ENCODE assay signal across 19 mouse cellular contexts in the genomic region with DNA sequence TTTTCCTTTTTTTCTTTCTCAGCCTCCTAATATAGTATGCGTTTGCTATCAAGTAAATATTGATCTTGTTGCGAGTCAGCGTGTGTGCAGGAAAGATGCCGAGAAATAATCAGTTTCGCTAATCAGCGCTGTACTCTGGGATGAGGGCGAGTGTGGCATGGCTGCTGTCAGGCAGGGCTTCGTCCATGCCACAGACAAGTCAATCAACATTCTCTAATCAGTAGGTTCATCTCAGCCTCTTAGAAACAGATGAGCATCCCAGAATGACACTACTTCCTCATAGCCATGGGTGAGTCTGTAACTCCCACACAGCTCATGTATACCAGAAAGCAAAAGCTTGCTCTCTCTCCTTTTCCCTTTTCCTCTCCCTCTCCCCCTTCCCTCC.
DNase-seq lines count a peak whose midpoint lies in the region; ATAC-seq and TF ChIP-seq lines count a peak whose summit lies in the region.
"Had no signal": no experiment of that assay in that cellular context is flagged by ENCODE, and none has a peak within 500 bp of the region (broad histone marks: within the 10 kb centered on the region; RNA-seq: fewer than 3 reads in every experiment).

No protein-coding gene starts in this region.

- H3K9me3 ChIP-seq in midbrain, embryonic 13.5 days: no peaks in the 10 kb centered on the region
- H3K9me3 ChIP-seq in midbrain, embryonic 16.5 days (replicated peaks; ENCODE audit: control insufficient read depth, low read length, poor library complexity, severe bottlenecking): no peaks in the 10 kb centered on the region
- no peaks in the 10 kb centered on the region for H3K9me3 ChIP-seq in forebrain, postnatal 0 days (ENCODE audit: low read length)
- H3K9me3 ChIP-seq: forebrain, embryonic 10.5 days; heart, embryonic 10.5 days; heart, embryonic 13.5 days; hindbrain, embryonic 13.5 days had no signal

- no peak overlapping the region for H3K27ac ChIP-seq in midbrain, embryonic 13.5 days
- 0 out of 2 replicates have a peak overlapping the region, but pooled peaks have one; percentile 23 for H3K27ac ChIP-seq in midbrain, embryonic 16.5 days (ENCODE audit: low read length)
- H3K27ac ChIP-seq in forebrain, postnatal 0 days (ENCODE audit: low read depth, low read length): no peak overlapping the region
- H3K27ac ChIP-seq: forebrain, embryonic 10.5 days; heart, adult 2 months; heart, embryonic 10.5 days; heart, embryonic 13.5 days; hindbrain, embryonic 13.5 days had no signal

- peak; percentile 53 for DNase-seq in heart, adult 11 months
- DNase-seq in heart, postnatal 14 days: no peak
- DNase-seq in right cerebral cortex, postnatal 14 days: no peak
- DNase-seq in forebrain, postnatal 0 days: no peak
- DNase-seq: adrenal gland, adult 8-10 months; adrenal gland, postnatal 25 days; cerebellum, adult 18-20 months; cerebellum, adult 9-10 months; cerebellum, postnatal 14 days; gastrocnemius, postnatal 25 days; heart, adult 2 months had no signal

- 0 out of 2 replicates have a peak, but pooled peaks have one; percentile 43 for ATAC-seq in midbrain, embryonic 13.5 days
- ATAC-seq in midbrain, embryonic 16.5 days: peak; percentile 66; the same call in 1 of the 2 replicates
- ATAC-seq in forebrain, postnatal 0 days: no peak
- ATAC-seq: activated CD4-positive, CD25-positive, alpha-beta regulatory T cell, adult 4 months; forebrain, embryonic 14.5 days had no signal

- intact Hi-C loops in heart, postnatal 14 days (cut with DNase I): no loop called here

- no peaks in the 10 kb centered on the region for H3K36me3 ChIP-seq in midbrain, embryonic 13.5 days
- no peaks in the 10 kb centered on the region for H3K36me3 ChIP-seq in midbrain, embryonic 16.5 days (ENCODE audit: control insufficient read depth, insufficient read depth, low read length)
- H3K36me3 ChIP-seq in forebrain, postnatal 0 days (ENCODE audit: insufficient read depth): no peaks in the 10 kb centered on the region
- H3K36me3 ChIP-seq: forebrain, embryonic 10.5 days; heart, embryonic 10.5 days; heart, embryonic 13.5 days; hindbrain, embryonic 13.5 days had no signal

- H3K9ac ChIP-seq in midbrain, embryonic 13.5 days (replicated peaks): no peak overlapping the region
- H3K9ac ChIP-seq in midbrain, embryonic 16.5 days (ENCODE audit: low read depth, low read length): peak overlapping the region; percentile 38
- no peak overlapping the region for H3K9ac ChIP-seq in forebrain, postnatal 0 days
- H3K9ac ChIP-seq: heart, embryonic 13.5 days; hindbrain, embryonic 13.5 days had no signal

- TF ChIP-seq CTCF in forebrain, postnatal 0 days (IDR thresholded peaks at IDR 0.05; ENCODE audit: low read depth): no peak

- no peaks in the 10 kb centered on the region for H3K27me3 ChIP-seq in midbrain, embryonic 13.5 days
- H3K27me3 ChIP-seq in midbrain, embryonic 16.5 days (ENCODE audit: control insufficient read depth, insufficient read depth, low read depth, low read length): no peaks in the 10 kb centered on the region
- H3K27me3 ChIP-seq in forebrain, postnatal 0 days (ENCODE audit: insufficient read depth, low read length): no peaks in the 10 kb centered on the region
- H3K27me3 ChIP-seq: heart, embryonic 13.5 days; hindbrain, embryonic 13.5 days had no signal

- WGBS in midbrain, embryonic 13.5 days: 49% methylated on average over 8 of the region's 8 CpGs
- WGBS in midbrain, embryonic 16.5 days: 43% methylated on average over 8 of the region's 8 CpGs
- 60% methylated on average over 8 of the region's 8 CpGs for WGBS in forebrain, postnatal 0 days

- H3K4me3 ChIP-seq in midbrain, embryonic 13.5 days (replicated peaks): no peak overlapping the region
- no peak overlapping the region for H3K4me3 ChIP-seq in midbrain, embryonic 16.5 days (ENCODE audit: low read depth, low read length)
- H3K4me3 ChIP-seq in forebrain, postnatal 0 days (ENCODE audit: low read depth, low read length): no peak overlapping the region
- H3K4me3 ChIP-seq: forebrain, embryonic 10.5 days; heart, adult 2 months; heart, embryonic 10.5 days; heart, embryonic 13.5 days; hindbrain, embryonic 13.5 days had no signal

- H3K4me2 ChIP-seq in midbrain, embryonic 13.5 days (replicated peaks): no peak overlapping the region
- H3K4me2 ChIP-seq in midbrain, embryonic 16.5 days (ENCODE audit: low read length): peak overlapping the region; percentile 31
- no peak overlapping the region for H3K4me2 ChIP-seq in forebrain, postnatal 0 days (ENCODE audit: low read depth)
- H3K4me2 ChIP-seq: heart, embryonic 13.5 days; hindbrain, embryonic 13.5 days had no signal

- peaks cover 10% of the 10 kb centered on the region for H3K4me1 ChIP-seq in midbrain, embryonic 13.5 days (replicated peaks)
- H3K4me1 ChIP-seq in midbrain, embryonic 16.5 days (ENCODE audit: control insufficient read depth, insufficient read depth, low read length): peaks cover 4% of the 10 kb centered on the region
- no peaks in the 10 kb centered on the region for H3K4me1 ChIP-seq in forebrain, postnatal 0 days (ENCODE audit: insufficient read depth)
- H3K4me1 ChIP-seq: heart, embryonic 10.5 days; heart, embryonic 13.5 days; hindbrain, embryonic 13.5 days had no signal
